Mouse (Mus musculus) heart, adult 2 months (tissue): ENCODE data around the gene Eps15.

Experiments
- CTCF ChIP-seq: fragments of 200-600 bp; IDR thresholded peaks from 2 replicates; pipeline ENCODE4 v1.8.1; 2022; ENCODE audit warnings: antibody characterized with exemption, mild to moderate bottlenecking, moderate library complexity
- EP300 ChIP-seq: fragments of 200-500 bp; IDR thresholded peaks from 2 replicates; pipeline ENCODE4 v1.6.1; 2011; ENCODE audit warnings: low read depth, low read length, control low read depth; ENCODE audit not compliant: insufficient read depth
- POLR2A ChIP-seq: fragments of 200-500 bp; IDR thresholded peaks from 2 replicates; pipeline ENCODE4 v1.6.1; 2011; ENCODE audit warnings: mild to moderate bottlenecking, low read depth, low read length, control low read depth; ENCODE audit not compliant: insufficient read depth

GRCm38 (mm10) chr4:109241934-109242333, 38.1 kb upstream of the Eps15 start:
- TF ChIP-seq CTCF: no peak
- TF ChIP-seq POLR2A: no peak
- TF ChIP-seq EP300: no peak
